8 mouse cellular contexts compared by ENCODE assay signal in the genomic region with DNA sequence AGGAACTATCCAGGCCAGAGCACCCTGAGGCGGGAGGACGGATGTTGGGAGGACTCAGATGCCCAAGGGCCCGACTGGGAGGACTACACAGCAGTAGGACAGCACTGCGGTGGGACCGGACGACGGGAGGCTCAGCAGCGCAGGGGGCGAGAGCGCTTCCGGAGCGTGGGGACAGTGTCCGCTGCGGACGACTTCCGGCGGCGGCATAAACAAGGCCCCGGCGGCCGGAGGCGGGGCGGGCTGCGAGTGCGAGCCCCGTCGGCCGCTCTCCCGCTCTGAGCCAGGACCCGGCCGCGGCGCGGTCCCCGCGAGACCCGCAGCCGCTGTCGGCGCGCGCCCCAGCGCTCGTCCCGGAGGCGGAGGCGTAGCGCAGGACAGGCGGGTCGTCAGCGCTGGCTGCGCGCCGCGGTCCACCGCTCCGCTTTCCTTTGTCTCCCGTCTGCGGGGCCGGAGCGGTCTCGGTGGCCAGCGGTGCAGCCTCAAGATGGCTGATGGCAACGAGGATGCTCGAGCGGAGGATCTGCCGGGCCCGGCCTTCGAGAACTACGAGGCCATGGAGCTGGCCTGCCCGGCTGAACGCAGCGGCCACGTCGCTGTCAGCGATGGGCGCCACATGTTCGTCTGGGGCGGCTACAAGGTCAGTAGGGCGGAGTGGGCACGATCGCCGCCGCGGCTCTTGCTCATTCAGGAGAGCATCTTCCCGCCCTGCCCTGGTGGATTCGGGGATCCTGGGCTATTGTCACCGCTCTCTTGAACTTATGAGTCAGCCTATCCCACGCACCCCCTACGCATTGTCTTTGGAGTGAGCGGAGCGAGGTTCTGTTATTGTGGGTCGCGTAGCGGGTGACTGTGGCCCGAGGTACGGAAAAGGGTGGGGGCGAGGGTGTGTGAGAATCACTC. TPM values are rescaled to one million over a fixed set of nuclear protein-coding genes. Genes with fewer than 3 reads are reported as not detected.
DNase-seq lines count a peak whose midpoint lies in the region; ATAC-seq and TF ChIP-seq lines count a peak whose summit lies in the region.

Gene Klhdc2 (plus strand): TSS at position 171 of the 900 bp plus-strand sequence.

- TF ChIP-seq RAD21 in MEL (IDR thresholded peaks at IDR 0.05; ENCODE audit: low read depth, low read length), result no peak

- WGBS in cerebellum, adult 2 months, result under 1% methylated on average over 94 of the region's 98 CpGs
- WGBS in lung, embryonic 16.5 days, result under 1% methylated on average over 86 of the region's 98 CpGs

- peaks cover 0 to 15% of the 10 kb centered on the region in 2 experiments; a peak in 2 of 4 replicates for H3K36me3 ChIP-seq in MEL (ENCODE audit: control insufficient read depth in 1 of 2, insufficient read depth in 2 of 2, low read length in 2 of 2)
- H3K36me3 ChIP-seq in lung, embryonic 16.5 days (ENCODE audit: control insufficient read depth, insufficient read depth, low read length), result no peaks in the 10 kb centered on the region; the same call in 1 of the 2 replicates

- ATAC-seq in hematopoietic stem cell, adult 5-6 weeks (replicated peaks in 1 of 2; ENCODE audit: insufficient read depth in 1 of 2, low FRiP score in 2 of 2, low TSS enrichment in 1 of 2, low read depth in 1 of 2, poor library complexity in 2 of 2, severe bottlenecking in 2 of 2), result peak; percentile 59 to 68
- peak; percentile 97 for ATAC-seq in lung, embryonic 16.5 days (ENCODE audit: low read depth)

- H3K27ac ChIP-seq in MEL (ENCODE audit: control insufficient read depth, low read depth, low read length), result peak within 1 kb of the TSS; percentile 36
- H3K27ac ChIP-seq in cerebellum, adult 2 months (ENCODE audit: insufficient read depth, low read length), result peak within 1 kb of the TSS; percentile 92
- peak within 1 kb of the TSS; percentile 93 for H3K27ac ChIP-seq in lung, embryonic 16.5 days (ENCODE audit: low read length)

- no peaks in the 10 kb centered on the region for H3K27me3 ChIP-seq in MEL (ENCODE audit: control insufficient read depth in 1 of 2, insufficient read depth in 2 of 2, low read length in 2 of 2)
- H3K27me3 ChIP-seq in cerebellum, adult 2 months (ENCODE audit: control insufficient read depth, insufficient read depth, low read length), result no peaks in the 10 kb centered on the region
- no peaks in the 10 kb centered on the region for H3K27me3 ChIP-seq in lung, embryonic 16.5 days (ENCODE audit: control insufficient read depth, insufficient read depth, low read depth, low read length)

- TF ChIP-seq CTCF in MEL (IDR thresholded peaks at IDR 0.05 in 2 of 3, conservative IDR thresholded peaks at IDR 0.05 in 1 of 3; ENCODE audit: control insufficient read depth in 1 of 3, insufficient read depth in 1 of 3, low read depth in 2 of 3, low read length in 3 of 3, poor library complexity in 1 of 3, severe bottlenecking in 1 of 3), result no peak
- no peak for TF ChIP-seq CTCF in cerebellum, adult 2 months (IDR thresholded peaks at IDR 0.05; ENCODE audit: borderline replicate concordance, insufficient read depth, low read depth, low read length)

- H3K4me3 ChIP-seq in MEL (ENCODE audit: control insufficient read depth in 1 of 2, insufficient read depth in 1 of 2, low read depth in 2 of 2, low read length in 2 of 2), result peak within 1 kb of the TSS; percentile 53 to 79
- peak within 1 kb of the TSS; percentile 85 for H3K4me3 ChIP-seq in cerebellum, adult 2 months (replicated peaks; ENCODE audit: insufficient read depth, low read depth, low read length)
- peak within 1 kb of the TSS; percentile 93 for H3K4me3 ChIP-seq in lung, embryonic 16.5 days (ENCODE audit: low read length)

- H3K79me2 ChIP-seq in MEL (ENCODE audit: control insufficient read depth, insufficient read depth, low read length, poor library complexity), result peaks cover 18% of the 10 kb centered on the region

- H3K9me3 ChIP-seq in MEL (replicated peaks; ENCODE audit: insufficient read depth, low read length), result no peaks in the 10 kb centered on the region
- H3K9me3 ChIP-seq in lung, embryonic 16.5 days (ENCODE audit: control insufficient read depth, low read length), result no peaks in the 10 kb centered on the region

- H3K9ac ChIP-seq in MEL (ENCODE audit: control insufficient read depth, low read depth, low read length, poor library complexity, severe bottlenecking), result peak within 1 kb of the TSS; percentile 88
- peak within 1 kb of the TSS; percentile 96 for H3K9ac ChIP-seq in lung, embryonic 16.5 days (ENCODE audit: low read length)

- H3K4me1 ChIP-seq in MEL (ENCODE audit: control insufficient read depth in 1 of 2, insufficient read depth in 2 of 2, low read length in 2 of 2), result peaks cover 8 to 23% of the 10 kb centered on the region in 2 experiments; a peak in 3 of 4 replicates
- peaks cover 6% of the 10 kb centered on the region; the same call in 1 of the 2 replicates for H3K4me1 ChIP-seq in cerebellum, adult 2 months (ENCODE audit: control insufficient read depth, insufficient read depth, low read length)
- H3K4me1 ChIP-seq in lung, embryonic 16.5 days (replicated peaks; ENCODE audit: control insufficient read depth, insufficient read depth, low read length), result peaks cover 19% of the 10 kb centered on the region

- TF ChIP-seq EP300 in MEL (IDR thresholded peaks at IDR 0.05; ENCODE audit: low read depth in 1 of 2, low read length in 2 of 2), result no peak

- DNase-seq in MEL (ENCODE audit: low read depth, low spot score), result peak; percentile 87
- DNase-seq in cerebellum, adult 2 months, result peak; percentile 89 to 91
- DNase-seq in forelimb bud, embryonic 11.5 days (ENCODE audit: low read depth, low spot score), result peak; percentile 84
- peak; percentile 66 for DNase-seq in layer of hippocampus, adult 9-10 months (ENCODE audit: low spot score)
- DNase-seq in ovary, postnatal 10 days (ENCODE audit: low spot score), result peak; percentile 68
- peak; percentile 18 to 37 for DNase-seq in thymus, postnatal 10 days (ENCODE audit: low spot score in 2 of 2)

- H3K4me2 ChIP-seq in lung, embryonic 16.5 days (ENCODE audit: low read depth, low read length), result peak within 1 kb of the TSS; percentile 78

- peak; percentile 63 to 92 for TF ChIP-seq POLR2A in MEL (IDR thresholded peaks at IDR 0.05; ENCODE audit: control insufficient read depth in 1 of 2, insufficient read depth in 1 of 2, low read depth in 1 of 2, low read length in 2 of 2, poor library complexity in 1 of 2)
- TF ChIP-seq POLR2A in cerebellum, adult 2 months (IDR thresholded peaks at IDR 0.05; ENCODE audit: borderline replicate concordance, insufficient read depth, low read length), result peak; percentile 81

TF ChIP-seq in MEL, 35 proteins besides CTCF, POLR2A, EP300 and RAD21 (continues in another document):
- TF ChIP-seq TCF12 (IDR thresholded peaks at IDR 0.05; ENCODE audit: low read depth, low read length) (peak; percentile 8; the same call in 1 of the 2 replicates), NRF1 (IDR thresholded peaks at IDR 0.05; ENCODE audit: insufficient read depth, low read depth, low read length, poor library complexity, severe bottlenecking) (no peak), POLR2AphosphoS2 (IDR thresholded peaks at IDR 0.05; ENCODE audit: low read length) (no peak), GABPA (IDR thresholded peaks at IDR 0.05; ENCODE audit: low read depth, low read length) (no peak), TAL1 (IDR thresholded peaks at IDR 0.05; ENCODE audit: low read length) (no peak), GATA1 (IDR thresholded peaks at IDR 0.05; ENCODE audit: low read depth, low read length) (no peak), USF2 (IDR thresholded peaks at IDR 0.05; ENCODE audit: borderline replicate concordance in 1 of 2, insufficient read depth in 1 of 2, low read depth in 1 of 2, low read length in 2 of 2) (no peak), E2F4 (IDR thresholded peaks at IDR 0.05; ENCODE audit: borderline replicate concordance, low read depth, low read length) (no peak), POLR2AphosphoS5 (IDR thresholded peaks at IDR 0.05; ENCODE audit: borderline replicate concordance, low read depth, low read length) (no peak), MAFK (IDR thresholded peaks at IDR 0.05; ENCODE audit: borderline replicate concordance, low read depth, low read length) (no peak), MAX (IDR thresholded peaks at IDR 0.05; ENCODE audit: low read length) (no peak), ZMIZ1 (IDR thresholded peaks at IDR 0.05; ENCODE audit: low read depth, low read length) (no peak), MYB (IDR thresholded peaks at IDR 0.05; ENCODE audit: low read depth, low read length) (no peak), SIN3A (IDR thresholded peaks at IDR 0.05; ENCODE audit: low read length) (peak; percentile 63; the same call in 1 of the 2 replicates), HCFC1 (IDR thresholded peaks at IDR 0.05; ENCODE audit: low read depth, low read length) (peak; percentile 85), UBTF (IDR thresholded peaks at IDR 0.05; ENCODE audit: borderline replicate concordance, insufficient read depth, low read depth, low read length) (0 out of 2 replicates have a peak, but pooled peaks have one; percentile 53), ELF1 (IDR thresholded peaks at IDR 0.05; ENCODE audit: low read depth, low read length) (0 out of 2 replicates have a peak, but pooled peaks have one; percentile 25), ZNF384 (IDR thresholded peaks at IDR 0.05; ENCODE audit: low read depth, low read length) (no peak), CHD2 (IDR thresholded peaks at IDR 0.05; ENCODE audit: low read length) (no peak), SMC3 (IDR thresholded peaks at IDR 0.05; ENCODE audit: low read depth, low read length) (no peak), TBP (IDR thresholded peaks at IDR 0.05; ENCODE audit: low read depth, low read length) (peak; percentile 35; the same call in 1 of the 2 replicates), ZKSCAN1 (IDR thresholded peaks at IDR 0.05; ENCODE audit: low read depth, low read length) (no peak), MEF2A (IDR thresholded peaks at IDR 0.05; ENCODE audit: extremely low read depth, insufficient replicate concordance, low read depth, low read length, poor library complexity, severe bottlenecking) (no peak), MAZ (IDR thresholded peaks at IDR 0.05; ENCODE audit: low read depth, low read length) (peak; percentile 33; the same call in 1 of the 2 replicates), USF1 (IDR thresholded peaks at IDR 0.05; ENCODE audit: low read depth, low read length) (no peak), NELFE (IDR thresholded peaks at IDR 0.05; ENCODE audit: low read depth, low read length) (no peak; the same call in none of the 2 replicates), JUND (IDR thresholded peaks at IDR 0.05; ENCODE audit: low read depth, low read length) (no peak)

RNA-seq across cellular contexts. Expression of gene Klhdc2, which starts in this region (rescaled TPM):
- total RNA-seq in MEL (2012; rRNA removed), result 50.2 and 51.7 TPM in 2 replicates
- 100 to 1,000 TPM in 1 of 2 experiments, 10 to 100 TPM in 1; 48.5 to 154 TPM for polyA plus RNA-seq in MEL (2012; ENCODE audit: insufficient read depth in 1 of 2, insufficient read length in 2 of 2, low read depth in 1 of 2, low replicate concordance in 2 of 2, missing spikeins in 1 of 2)
- 150 and 158 TPM in 2 replicates for polyA plus RNA-seq in cerebellum, adult 2 months (2012; rRNA removed)
- 69.1 and 79.8 TPM in 2 replicates for total RNA-seq in hematopoietic stem cell, adult 5-6 weeks (2017)
- 98.4 and 103 TPM in 2 replicates for polyA plus RNA-seq in lung, embryonic 16.5 days (2015; fragmentation: Nextera tagmentation; extraction: Ambion mirVana)

Comparison
In these comparisons a context has a peak if more than half of its experiments do, and no peak if none do; other contexts are left out.
1. Peak in every context shown above with its lines: DNase-seq, ATAC-seq, H3K4me3 ChIP-seq and H3K27ac ChIP-seq.
2. DNase-seq: peak in every context shown above with its lines; median percentile 90 in cerebellum, adult 2 months; 87 in MEL; 84 in forelimb bud, embryonic 11.5 days; 68 in ovary, postnatal 10 days; 66 in layer of hippocampus, adult 9-10 months; 28 in thymus, postnatal 10 days.
3. H3K27ac ChIP-seq: peak in every context shown above with its lines; median percentile 93 in lung, embryonic 16.5 days; 92 in cerebellum, adult 2 months; 36 in MEL.